Mouse (Mus musculus) hindbrain, embryonic 15.5 days (tissue): ENCODE measurements around the gene Tenm3. TPM values are rescaled to one million over a fixed set of nuclear protein-coding genes. Genes with fewer than 3 reads are reported as not detected.

Experiments used
- ATAC-seq: fragments of 200-750 bp; cut with Nextera tagmentation; 2 replicates; pipeline ENCODE4 v1.8.0; 2017; ENCODE audit warnings: low read depth, moderate number of reproducible peaks, moderate TSS enrichment; ENCODE audit not compliant: low FRiP score
- H3K27ac ChIP-seq: fragments of 300-500 bp; sonication (generic); replicated peaks from 2 replicates; pipeline ENCODE4 v1.5.1; 2015; ENCODE audit warnings: mild to moderate bottlenecking, inconsistent platforms
- H3K27me3 ChIP-seq: fragments of 300-500 bp; sonication (generic); 2 replicates; pipeline ENCODE4 v1.6.1; 2015; ENCODE audit warnings: control low read depth, inconsistent platforms
- H3K36me3 ChIP-seq: fragments of 300-500 bp; sonication (generic); 2 replicates; pipeline ENCODE4 v1.6.1; 2015; ENCODE audit warnings: control low read depth, inconsistent platforms
- H3K4me1 ChIP-seq: fragments of 300-500 bp; sonication (generic); replicated peaks from 2 replicates; pipeline ENCODE4 v1.6.1; 2015; ENCODE audit warnings: control low read depth, inconsistent platforms
- H3K4me2 ChIP-seq: fragments of 300-500 bp; sonication (generic); 2 replicates; pipeline ENCODE4 v1.6.1; 2015; ENCODE audit warnings: moderate library complexity, mild to moderate bottlenecking, inconsistent platforms
- H3K4me3 ChIP-seq: fragments of 300-500 bp; sonication (generic); 2 replicates; pipeline ENCODE4 v1.5.1; 2015; ENCODE audit warnings: mild to moderate bottlenecking, inconsistent platforms
- H3K9ac ChIP-seq: fragments of 300-500 bp; sonication (generic); 2 replicates; pipeline ENCODE4 v1.6.1; 2015; ENCODE audit warnings: inconsistent platforms
- H3K9me3 ChIP-seq: fragments of 300-500 bp; sonication (generic); 2 replicates; pipeline ENCODE4 v1.6.1; 2016; ENCODE audit warnings: control low read depth, inconsistent platforms
- WGBS: fragments of 180-500 bp; shearing (Covaris S2); methylation state at CpG from one replicate; pipeline ENCODE4 v1.1.7; 2015; 5-methylcytosine and 5-hydroxymethylcytosine counted together
- polyA plus RNA-seq: library from polyadenylated mRNA; unstranded; fragments of >200 nt; fragmentation: Nextera tagmentation; extraction: Ambion mirVana; gene quantifications from 2 replicates; pipeline ENCODE4 v1.2.1, GENCODE M21; 2015

The Tenm3 gene
- polyA plus RNA-seq, 1 experiment from 2014 or later = 32.7 TPM

DNA sequence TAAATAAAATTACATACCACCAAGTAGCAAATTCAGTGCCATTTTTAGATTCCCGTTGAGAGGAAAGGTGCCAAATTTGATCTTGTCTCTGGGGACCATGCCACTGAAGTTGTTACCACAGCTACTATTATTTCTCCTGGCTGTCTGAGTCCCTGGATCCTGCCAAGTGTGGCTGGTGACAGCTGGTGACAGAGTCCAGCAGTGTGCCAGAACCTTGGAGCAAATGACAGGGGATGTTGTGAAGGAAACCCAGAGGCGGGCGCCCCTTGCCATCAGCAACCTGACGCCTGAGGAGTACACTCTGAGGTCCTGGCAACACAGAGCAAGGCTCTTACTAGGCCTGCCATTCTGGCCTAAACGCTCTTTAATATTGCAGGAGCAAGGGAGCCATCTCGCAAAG is 467.0 kb downstream of the Tenm3 start:
- no peak overlapping the region for H3K9ac ChIP-seq
- 0 out of 2 replicates have a peak overlapping the region, but pooled peaks have one; percentile 34 for H3K27ac ChIP-seq
- 43% methylated on average over 6 of the region's 6 CpGs for WGBS
- H3K4me2 ChIP-seq = no peak overlapping the region
- H3K36me3 ChIP-seq = no peaks in the 10 kb centered on the region
- H3K27me3 ChIP-seq = no peaks in the 10 kb centered on the region
- no peaks in the 10 kb centered on the region for H3K9me3 ChIP-seq
- ATAC-seq = peak; percentile 87
- H3K4me1 ChIP-seq = peaks cover 10% of the 10 kb centered on the region
- no peak overlapping the region for H3K4me3 ChIP-seq

DNA sequence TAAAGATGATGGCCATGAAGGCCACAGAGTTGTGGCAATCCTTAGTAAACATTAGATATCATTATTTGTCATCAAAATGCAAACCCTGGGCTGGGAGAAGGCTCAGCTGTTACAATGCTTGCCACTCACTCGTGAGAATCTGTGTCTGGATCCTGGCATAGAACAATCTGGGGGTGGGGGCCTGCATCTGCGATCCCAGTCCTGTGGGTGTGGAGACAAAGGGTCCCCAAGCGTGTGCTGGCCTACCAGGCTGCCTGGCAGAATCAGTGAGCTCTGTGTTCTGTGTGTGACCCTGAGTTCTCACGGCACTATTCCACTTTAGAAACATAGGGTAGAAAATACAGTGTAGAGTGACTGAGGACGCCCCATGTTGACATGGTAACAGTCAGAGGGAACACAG is 468.6 kb downstream of the Tenm3 start:
- Histone ChIP-seq H3K36me3 (no peaks in the 10 kb centered on the region), H3K4me2 (no peak overlapping the region), H3K4me1 (peaks cover 10% of the 10 kb centered on the region), H3K4me3 (no peak overlapping the region), H3K27ac (no peak overlapping the region), H3K27me3 (no peaks in the 10 kb centered on the region), H3K9ac (no peak overlapping the region), H3K9me3 (no peaks in the 10 kb centered on the region)
- 49% methylated on average over 5 of the region's 5 CpGs for WGBS
- ATAC-seq = no peak

DNA sequence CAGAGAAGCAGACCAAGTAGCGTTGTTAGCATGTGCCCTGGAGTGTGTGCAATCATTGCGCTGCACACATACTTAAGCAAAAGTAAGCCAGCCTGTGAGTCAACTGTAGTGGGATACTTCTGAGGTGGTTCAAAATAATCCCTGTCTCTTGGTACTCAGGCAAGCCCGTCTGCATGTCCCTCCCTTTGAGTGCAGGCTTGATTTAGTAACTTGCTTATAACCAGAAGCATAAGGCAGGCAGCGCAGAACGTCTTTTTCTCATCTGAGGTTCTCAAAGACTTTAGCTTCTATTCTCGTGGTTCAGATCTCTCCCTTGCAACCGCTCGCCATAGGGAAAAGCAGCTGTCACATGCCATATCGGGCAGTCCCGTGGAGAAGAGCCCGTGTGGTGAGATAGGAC is 470.3 kb downstream of the Tenm3 start:
- Histone ChIP-seq H3K36me3 (no peaks in the 10 kb centered on the region), H3K4me1 (peaks cover 10% of the 10 kb centered on the region), H3K4me2 (no peak overlapping the region), H3K4me3 (no peak overlapping the region), H3K9ac (no peak overlapping the region), H3K27ac (no peak overlapping the region), H3K9me3 (no peaks in the 10 kb centered on the region), H3K27me3 (no peaks in the 10 kb centered on the region)
- 92% methylated on average over 11 of the region's 11 CpGs for WGBS
- ATAC-seq = no peak

DNA sequence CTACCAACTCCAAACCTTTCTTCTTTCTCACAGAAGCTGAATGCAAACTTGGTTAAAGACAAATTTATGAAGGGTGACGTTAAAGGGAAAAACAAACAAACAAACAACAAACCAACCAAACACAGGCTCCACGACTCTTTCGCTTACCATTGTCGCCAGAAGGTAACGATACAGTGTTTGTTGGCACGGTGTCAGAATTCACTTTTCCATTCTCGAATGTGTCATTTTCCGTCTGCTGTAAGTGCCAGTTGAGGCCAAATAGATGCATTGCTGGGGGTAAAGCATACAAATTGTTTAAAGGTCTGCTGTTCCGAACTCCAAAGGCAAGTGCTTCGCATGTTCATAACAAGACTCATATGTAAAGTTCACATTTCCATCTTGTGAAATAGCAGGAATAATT is 476.6 kb downstream of the Tenm3 start:
- Histone ChIP-seq H3K4me1 (no peaks in the 10 kb centered on the region), H3K27me3 (no peaks in the 10 kb centered on the region), H3K9me3 (no peaks in the 10 kb centered on the region), H3K4me2 (no peak overlapping the region), H3K9ac (no peak overlapping the region), H3K36me3 (no peaks in the 10 kb centered on the region), H3K4me3 (no peak overlapping the region), H3K27ac (no peak overlapping the region)
- WGBS = 56% methylated on average over 10 of the region's 10 CpGs
- no peak for ATAC-seq

DNA sequence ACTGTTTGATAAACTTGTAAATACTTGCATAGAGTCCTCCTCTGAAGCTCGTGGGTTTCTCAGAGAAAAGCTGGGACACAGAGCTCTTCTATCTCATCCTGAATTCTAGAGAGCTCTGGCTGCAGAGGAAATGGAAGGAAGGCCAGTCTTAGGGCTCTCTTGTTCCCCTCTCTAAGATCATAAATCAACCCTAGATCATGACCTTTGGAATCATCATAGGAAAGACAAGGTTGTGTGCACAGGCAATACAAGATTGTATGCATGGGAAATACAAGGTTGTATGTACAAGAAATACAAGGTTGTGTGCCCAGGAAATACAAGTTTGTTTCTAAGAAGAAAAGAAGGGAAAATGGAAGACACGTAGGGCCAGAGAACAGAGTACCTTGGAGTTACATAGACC is 486.9 kb downstream of the Tenm3 start:
- no peak overlapping the region for H3K9ac ChIP-seq
- no peak overlapping the region for H3K4me3 ChIP-seq
- ATAC-seq = no peak
- no peaks in the 10 kb centered on the region for H3K9me3 ChIP-seq
- 92% methylated on average over 2 of the region's 2 CpGs for WGBS
- no peak overlapping the region for H3K27ac ChIP-seq
- no peaks in the 10 kb centered on the region for H3K27me3 ChIP-seq
- H3K36me3 ChIP-seq = no peaks in the 10 kb centered on the region
- H3K4me2 ChIP-seq = no peak overlapping the region
- no peaks in the 10 kb centered on the region for H3K4me1 ChIP-seq

DNA sequence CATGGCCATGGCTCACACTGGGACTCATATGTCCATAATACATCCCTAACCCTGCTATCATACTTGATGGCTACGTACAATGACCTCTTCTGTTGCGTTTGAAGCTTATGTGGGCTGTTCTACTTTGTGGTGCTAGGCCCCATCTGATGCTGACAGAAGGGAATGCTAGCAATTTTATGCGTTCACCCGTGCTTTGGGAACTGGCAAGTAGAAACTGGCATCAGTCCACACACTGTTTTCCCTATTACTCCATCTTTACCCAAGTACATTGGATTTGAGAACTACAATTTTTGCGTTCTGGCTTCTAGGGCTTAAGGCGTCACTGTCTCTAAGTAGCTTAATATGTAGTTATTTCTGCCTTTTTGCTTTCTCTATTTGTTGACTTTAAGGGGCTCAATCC is 490.3 kb downstream of the Tenm3 start:
- no peaks in the 10 kb centered on the region for H3K36me3 ChIP-seq
- no peaks in the 10 kb centered on the region for H3K4me1 ChIP-seq
- no peak for ATAC-seq
- H3K9ac ChIP-seq = no peak overlapping the region
- no peak overlapping the region for H3K4me2 ChIP-seq
- H3K4me3 ChIP-seq = no peak overlapping the region
- H3K27ac ChIP-seq = no peak overlapping the region
- no peaks in the 10 kb centered on the region for H3K9me3 ChIP-seq
- H3K27me3 ChIP-seq = no peaks in the 10 kb centered on the region
- WGBS = 88% methylated on average over 6 of the region's 6 CpGs

DNA sequence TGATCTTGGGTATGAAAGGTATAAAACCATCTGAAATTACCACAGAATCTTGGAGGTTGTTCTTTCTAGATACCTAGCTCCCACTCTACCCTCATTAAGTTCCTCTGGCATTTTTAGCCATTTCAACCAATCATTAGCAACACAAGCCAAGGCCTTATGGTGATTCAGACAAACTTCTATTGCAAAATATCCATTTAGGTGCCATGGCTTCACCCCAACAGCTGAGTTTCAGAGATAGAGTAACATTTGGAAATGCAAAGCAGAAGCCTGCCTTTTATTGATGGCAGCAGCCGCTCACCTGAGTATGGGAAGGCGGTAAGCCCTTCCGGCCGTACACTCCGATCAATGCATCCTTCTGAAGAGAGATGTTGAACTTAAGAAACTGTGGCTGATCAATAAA is 494.9 kb downstream of the Tenm3 start:
- H3K4me2 ChIP-seq = no peak overlapping the region
- H3K27ac ChIP-seq = no peak overlapping the region
- no peaks in the 10 kb centered on the region for H3K27me3 ChIP-seq
- H3K9ac ChIP-seq = no peak overlapping the region
- ATAC-seq = no peak
- H3K4me3 ChIP-seq = no peak overlapping the region
- no peaks in the 10 kb centered on the region for H3K9me3 ChIP-seq
- H3K4me1 ChIP-seq = 0 out of 2 replicates have a peak, but pooled peaks cover 4% of the 10 kb centered on the region
- H3K36me3 ChIP-seq = no peaks in the 10 kb centered on the region
- 97% methylated on average over 5 of the region's 5 CpGs for WGBS

DNA sequence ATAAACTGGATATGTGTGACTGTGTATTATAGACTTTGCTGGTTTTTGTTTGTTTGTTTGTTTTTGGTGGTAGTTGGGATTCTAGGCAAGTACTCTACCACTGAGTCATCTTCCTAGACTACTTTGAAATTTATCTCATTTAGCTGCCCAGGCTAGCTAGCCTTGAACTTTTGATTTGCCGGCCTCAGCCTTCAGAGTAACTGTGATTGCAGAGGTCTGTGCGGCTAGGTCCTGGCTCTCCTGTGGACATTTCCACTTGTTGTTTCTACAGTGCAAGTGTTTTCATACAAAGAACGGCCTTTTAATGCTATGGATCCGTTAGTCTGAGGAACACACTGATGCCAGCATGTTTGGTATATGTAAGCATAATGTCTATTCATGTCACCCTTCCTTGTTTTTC is 495.4 kb downstream of the Tenm3 start:
- no peaks in the 10 kb centered on the region for H3K27me3 ChIP-seq
- no peak overlapping the region for H3K27ac ChIP-seq
- H3K4me3 ChIP-seq = no peak overlapping the region
- ATAC-seq = no peak
- H3K36me3 ChIP-seq = no peaks in the 10 kb centered on the region
- no peak overlapping the region for H3K9ac ChIP-seq
- H3K4me1 ChIP-seq = 0 out of 2 replicates have a peak, but pooled peaks cover 4% of the 10 kb centered on the region
- no peaks in the 10 kb centered on the region for H3K9me3 ChIP-seq
- H3K4me2 ChIP-seq = no peak overlapping the region
- 95% methylated on average over 4 of the region's 4 CpGs for WGBS

DNA sequence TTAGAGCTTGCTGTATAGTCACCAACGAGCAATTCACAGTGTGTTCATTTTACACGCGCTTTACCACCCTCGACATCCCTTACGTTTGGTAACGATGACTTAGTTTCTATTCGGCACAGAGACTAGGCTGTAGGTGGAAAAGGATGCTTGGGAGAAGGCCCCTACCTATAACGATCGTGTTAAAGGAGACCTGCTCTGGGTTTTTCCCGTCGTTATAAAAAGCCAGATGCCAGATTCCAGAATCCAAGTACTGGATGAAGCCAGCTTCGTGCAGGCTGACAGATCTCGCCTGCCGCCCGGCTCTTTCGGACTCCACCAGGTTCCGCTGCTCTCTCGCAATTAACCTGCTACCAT is 500.7 kb downstream of the Tenm3 start:
- Histone ChIP-seq H3K36me3 (no peaks in the 10 kb centered on the region), H3K27me3 (no peaks in the 10 kb centered on the region), H3K9ac (no peak overlapping the region), H3K4me1 (peaks cover 19% of the 10 kb centered on the region), H3K4me3 (no peak overlapping the region), H3K9me3 (no peaks in the 10 kb centered on the region), H3K4me2 (0 out of 2 replicates have a peak overlapping the region, but pooled peaks have one; percentile 50), H3K27ac (0 out of 2 replicates have a peak overlapping the region, but pooled peaks have one; percentile 25)
- no peak for ATAC-seq
- WGBS = 71% methylated on average over 18 of the region's 18 CpGs

DNA sequence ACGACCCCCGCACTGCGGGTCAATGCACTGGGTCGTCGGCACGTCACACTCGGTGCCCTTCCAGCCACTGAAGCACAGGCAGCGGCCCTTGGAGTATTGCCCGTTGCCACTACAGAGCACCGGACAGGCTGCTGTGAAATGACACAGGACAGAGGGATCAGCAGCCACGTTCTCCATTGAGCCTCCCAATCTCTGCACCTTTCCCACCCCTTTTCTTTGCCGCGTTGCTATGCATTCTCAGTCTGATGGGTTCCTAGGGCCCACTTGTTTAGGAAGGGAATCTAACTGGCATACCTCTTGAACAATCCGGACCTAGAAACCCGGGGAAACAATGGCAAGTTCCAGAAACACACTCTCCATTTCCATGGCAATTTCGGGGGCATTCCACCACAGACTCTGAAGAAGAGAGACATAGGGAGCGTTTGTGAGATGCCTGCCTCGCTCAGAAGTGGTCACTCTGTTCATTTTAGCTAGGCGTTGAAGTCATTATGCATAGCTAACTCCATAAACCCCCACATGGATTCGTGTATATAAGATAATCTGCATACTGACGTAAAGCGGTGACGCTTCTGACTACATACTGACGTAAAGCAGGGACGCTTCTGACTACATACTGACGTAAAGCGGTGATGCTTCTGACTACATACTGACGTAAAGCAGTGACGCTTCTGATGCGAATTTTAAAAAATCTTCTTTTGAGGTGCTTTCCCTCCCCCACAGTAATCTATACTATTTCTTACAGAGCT is 501.3 kb downstream of the Tenm3 start:
- H3K27me3 ChIP-seq = no peaks in the 10 kb centered on the region
- peaks cover 19% of the 10 kb centered on the region for H3K4me1 ChIP-seq
- H3K4me2 ChIP-seq = peak overlapping the region; percentile 50
- H3K9me3 ChIP-seq = no peaks in the 10 kb centered on the region
- WGBS = 40% methylated on average over 30 of the region's 30 CpGs
- ATAC-seq = peak; percentile 82
- H3K9ac ChIP-seq = no peak overlapping the region
- H3K36me3 ChIP-seq = no peaks in the 10 kb centered on the region
- H3K27ac ChIP-seq = 0 out of 2 replicates have a peak overlapping the region, but pooled peaks have one; percentile 25
- peak overlapping the region; percentile 19 for H3K4me3 ChIP-seq

DNA sequence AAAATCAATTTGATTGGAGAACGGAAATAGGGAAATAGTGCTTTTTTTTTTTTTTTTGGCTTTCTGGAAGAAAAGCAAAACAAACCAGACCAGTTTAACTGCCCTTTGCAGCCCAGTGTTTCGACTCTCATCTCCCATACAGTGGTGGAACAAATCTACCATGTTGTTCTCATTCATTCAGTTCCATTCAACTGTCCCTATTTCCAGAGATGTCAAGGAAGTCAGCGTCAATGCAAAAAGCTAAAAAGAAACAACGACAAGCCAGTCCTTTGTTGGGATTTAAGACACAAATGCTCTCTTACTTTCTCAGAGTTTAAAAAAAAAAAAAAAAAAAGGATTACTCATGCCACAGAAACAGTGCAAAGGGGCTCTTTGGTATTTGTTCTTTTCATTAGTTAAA is 502.1 kb downstream of the Tenm3 start:
- Histone ChIP-seq H3K36me3 (no peaks in the 10 kb centered on the region), H3K27me3 (no peaks in the 10 kb centered on the region), H3K4me3 (no peak overlapping the region), H3K4me2 (no peak overlapping the region), H3K4me1 (peaks cover 19% of the 10 kb centered on the region), H3K9me3 (no peaks in the 10 kb centered on the region), H3K27ac (no peak overlapping the region), H3K9ac (no peak overlapping the region)
- WGBS = 23% methylated on average over 4 of the region's 4 CpGs
- ATAC-seq = no peak

DNA sequence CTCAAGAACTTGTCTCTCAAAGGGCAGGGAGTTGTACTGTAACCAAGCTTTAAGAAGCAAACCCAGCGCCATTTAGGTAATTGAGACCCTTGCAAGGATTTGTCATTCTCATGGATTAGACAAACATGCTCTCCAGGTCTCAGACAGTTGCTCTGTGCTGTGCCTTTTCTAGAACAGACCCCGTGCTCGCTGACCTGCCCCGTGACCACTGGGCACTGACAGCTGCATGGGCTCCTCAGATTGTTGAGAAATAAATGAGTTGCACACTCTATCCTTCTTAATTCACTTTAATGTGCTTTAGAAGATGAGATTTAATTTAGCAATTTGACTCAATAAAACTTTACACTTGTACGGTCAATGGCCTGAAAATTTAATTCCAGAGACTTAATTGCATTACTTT is 502.5 kb downstream of the Tenm3 start:
- Histone ChIP-seq H3K9ac (no peak overlapping the region), H3K9me3 (no peaks in the 10 kb centered on the region), H3K27ac (no peak overlapping the region; the same call in 1 of the 2 replicates), H3K4me2 (no peak overlapping the region), H3K4me3 (no peak overlapping the region), H3K36me3 (no peaks in the 10 kb centered on the region), H3K4me1 (peaks cover 16% of the 10 kb centered on the region), H3K27me3 (no peaks in the 10 kb centered on the region)
- ATAC-seq = no peak
- 46% methylated on average over 5 of the region's 5 CpGs for WGBS
